Mouse (Mus musculus) kidney, embryonic 16.5 days (tissue): ENCODE results near the gene Insl3. TPM values are rescaled to one million over a fixed set of nuclear protein-coding genes. Genes with fewer than 3 reads are reported as not detected.

Source experiments
- ATAC-seq: fragments of 200-750 bp; cut with Nextera tagmentation; 2 replicates; pipeline ENCODE4 v1.8.0; 2017; ENCODE audit warnings: moderate TSS enrichment; ENCODE audit not compliant: low FRiP score, low TSS enrichment
- H3K27ac ChIP-seq: fragments of 300-500 bp; sonication (generic); 2 replicates; pipeline ENCODE4 v1.5.1; 2014; ENCODE audit warnings: low read length
- H3K27me3 ChIP-seq: fragments of 300-500 bp; sonication (generic); 2 replicates; pipeline ENCODE4 v1.6.1; 2014; ENCODE audit warnings: low read length, control low read depth, mixed read lengths; ENCODE audit not compliant: insufficient read depth
- H3K36me3 ChIP-seq: fragments of 300-500 bp; sonication (generic); 2 replicates; pipeline ENCODE4 v1.6.1; 2014; ENCODE audit warnings: low read length, control low read depth, mixed read lengths; ENCODE audit not compliant: insufficient read depth
- H3K4me1 ChIP-seq: fragments of 300-500 bp; sonication (generic); 2 replicates; pipeline ENCODE4 v1.6.1; 2014; ENCODE audit warnings: low read length, control low read depth, mixed read lengths; ENCODE audit not compliant: insufficient read depth
- H3K4me2 ChIP-seq: fragments of 300-500 bp; sonication (generic); replicated peaks from 2 replicates; pipeline ENCODE4 v1.6.1; 2014; ENCODE audit warnings: low read depth, low read length
- H3K4me3 ChIP-seq: fragments of 300-500 bp; sonication (generic); 2 replicates; pipeline ENCODE4 v1.5.1; 2014; ENCODE audit warnings: mild to moderate bottlenecking, low read length
- H3K9ac ChIP-seq: fragments of 300-500 bp; sonication (generic); replicated peaks from 2 replicates; pipeline ENCODE4 v1.6.1; 2014; ENCODE audit warnings: low read length
- H3K9me3 ChIP-seq: fragments of 300-500 bp; sonication (generic); 2 replicates; pipeline ENCODE4 v1.6.1; 2016; ENCODE audit warnings: low read length, control low read depth
- WGBS: fragments of 180-500 bp; shearing (Covaris S2); extraction: QIAGEN DNeasy Blood & Tissue Kit; methylation state at CpG from one replicate; pipeline ENCODE4 v1.1.7; 2014; 5-methylcytosine and 5-hydroxymethylcytosine counted together
- polyA plus RNA-seq: library from polyadenylated mRNA; unstranded; fragments of >200 nt; fragmentation: Nextera tagmentation; extraction: Ambion mirVana; gene quantifications from 2 replicates; pipeline ENCODE4 v1.2.1, GENCODE M21; 2015

The Insl3 gene
- polyA plus RNA-seq, 1 experiment from 2014 or later = 7.7 TPM

DNA sequence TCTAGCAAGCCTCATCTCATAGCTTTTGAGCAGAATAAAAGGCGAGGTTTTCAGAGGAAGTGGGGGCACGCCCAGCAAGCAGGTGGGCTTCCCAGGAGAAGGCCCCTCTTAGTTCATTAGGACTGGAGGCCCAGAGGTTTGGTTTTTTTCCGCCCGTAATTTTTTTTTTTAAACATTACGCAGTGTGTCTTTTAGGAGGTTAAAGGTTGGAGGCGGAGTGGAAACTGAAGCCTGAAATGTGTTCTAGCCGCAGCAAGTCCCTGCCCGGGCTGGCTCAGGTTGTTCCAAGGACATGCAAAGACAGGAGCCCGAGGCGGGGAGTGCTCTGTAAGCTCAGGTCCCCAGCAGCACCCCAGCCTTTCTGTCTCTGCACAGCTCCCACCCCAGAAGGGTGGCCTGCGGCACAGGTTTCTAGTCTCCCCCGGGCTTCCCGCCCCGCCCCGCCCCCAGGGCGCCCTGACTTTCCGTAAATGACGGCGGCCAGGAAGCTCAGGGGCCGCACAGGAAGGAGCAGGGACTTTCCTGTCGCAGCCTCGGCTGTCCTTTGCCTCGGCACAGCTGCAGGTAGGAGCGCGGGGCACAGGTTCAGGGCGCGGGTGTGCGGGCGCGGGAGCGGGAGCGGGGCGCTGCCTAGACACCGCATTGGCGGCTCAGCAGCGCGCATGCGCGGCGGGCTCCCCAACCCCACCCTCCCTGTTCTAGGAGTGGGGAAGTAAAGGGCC, 12.8 kb upstream of the Insl3 start, which contains the start of gene Jak3:
TSS of gene Jak3 (plus strand) at position 277 of the 722 bp plus-strand sequence.
- peak; percentile 17; the same call in 1 of the 2 replicates for ATAC-seq
- peak within 1 kb of the TSS; percentile 72 for H3K4me3 ChIP-seq
- H3K9me3 ChIP-seq = no peaks in the 10 kb centered on the region
- peak within 1 kb of the TSS; percentile 52 for H3K27ac ChIP-seq
- H3K9ac ChIP-seq = peak within 1 kb of the TSS; percentile 82
- H3K36me3 ChIP-seq = no peaks in the 10 kb centered on the region
- peaks cover 20% of the 10 kb centered on the region for H3K4me1 ChIP-seq
- 3% methylated on average over 39 of the region's 40 CpGs for WGBS
- H3K4me2 ChIP-seq = peak within 1 kb of the TSS; percentile 90
- H3K27me3 ChIP-seq = peaks cover 52% of the 10 kb centered on the region

DNA sequence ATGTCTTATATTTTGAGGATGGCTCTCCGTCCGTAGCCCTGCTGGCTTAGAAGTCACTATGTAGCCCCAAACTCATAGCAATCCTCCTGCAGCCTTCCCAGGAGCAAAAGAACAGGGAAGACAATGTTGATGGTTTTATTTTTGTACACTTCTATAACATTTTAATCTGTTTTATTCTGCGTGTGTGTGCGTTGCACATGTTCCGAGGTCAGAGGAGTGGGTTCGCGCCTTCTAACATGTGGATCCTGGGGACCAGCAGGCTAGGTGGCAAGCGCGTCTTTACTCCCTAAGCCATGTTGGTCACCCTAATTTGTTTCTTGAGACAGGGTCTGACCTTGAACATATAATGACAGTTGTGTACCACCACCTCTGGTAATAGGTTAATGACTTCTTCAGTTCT, 12.2 kb upstream of the Insl3 start:
- WGBS = 63% methylated on average over 9 of the region's 9 CpGs
- Histone ChIP-seq H3K4me3 (peak overlapping the region; percentile 72), H3K9ac (peak overlapping the region; percentile 82), H3K9me3 (no peaks in the 10 kb centered on the region), H3K4me1 (peaks cover 24% of the 10 kb centered on the region), H3K27me3 (peaks cover 58% of the 10 kb centered on the region), H3K4me2 (peak overlapping the region; percentile 90), H3K36me3 (no peaks in the 10 kb centered on the region), H3K27ac (peak overlapping the region; percentile 52)
- no peak for ATAC-seq

DNA sequence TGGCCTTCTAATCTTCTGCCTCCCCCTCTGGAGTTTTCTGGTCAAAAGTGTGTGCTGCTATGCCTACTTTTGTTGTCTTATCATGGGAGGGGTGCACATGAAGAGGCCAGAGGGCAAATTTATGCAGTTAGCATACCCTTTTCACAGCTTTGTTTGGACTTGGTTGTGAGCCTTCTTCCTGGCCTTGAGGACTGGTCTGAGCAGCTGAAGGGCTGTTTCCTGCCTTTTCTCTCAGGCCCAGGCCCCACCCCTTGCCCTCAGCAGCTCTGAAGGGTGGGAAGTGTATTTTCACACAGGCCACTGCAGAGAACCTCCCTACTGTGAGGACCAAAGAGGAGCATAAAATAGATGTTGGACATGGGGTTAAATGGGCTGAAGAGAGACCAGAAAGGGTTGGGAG, 11.5 kb upstream of the Insl3 start:
- no peaks in the 10 kb centered on the region for H3K9me3 ChIP-seq
- H3K4me1 ChIP-seq = peaks cover 26% of the 10 kb centered on the region
- peak overlapping the region; percentile 21; the same call in 1 of the 2 replicates for H3K4me2 ChIP-seq
- ATAC-seq = no peak
- 0 out of 2 replicates have a peak overlapping the region, but pooled peaks have one; percentile 8 for H3K4me3 ChIP-seq
- H3K27ac ChIP-seq = no peak overlapping the region
- peaks cover 65% of the 10 kb centered on the region for H3K27me3 ChIP-seq
- no peak overlapping the region for H3K9ac ChIP-seq
- no peaks in the 10 kb centered on the region for H3K36me3 ChIP-seq

DNA sequence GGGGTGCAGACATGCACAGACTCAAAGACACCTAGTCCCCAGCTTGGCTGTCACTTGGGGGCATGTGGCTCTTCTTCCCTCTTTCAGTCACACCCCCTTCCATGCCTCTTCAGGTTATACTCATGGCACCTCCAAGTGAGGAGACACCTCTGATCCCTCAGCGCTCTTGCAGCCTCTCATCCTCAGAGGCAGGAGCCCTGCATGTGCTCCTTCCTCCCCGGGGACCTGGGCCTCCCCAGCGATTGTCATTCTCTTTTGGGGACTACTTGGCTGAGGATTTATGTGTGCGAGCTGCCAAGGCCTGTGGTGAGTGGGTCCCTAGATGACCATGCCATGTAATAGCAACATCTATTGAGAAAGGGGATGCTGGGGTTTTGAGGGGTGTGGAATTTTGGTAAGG, 10.8 kb upstream of the Insl3 start:
- no peak overlapping the region for H3K4me2 ChIP-seq
- no peak overlapping the region for H3K9ac ChIP-seq
- H3K27me3 ChIP-seq = peaks cover 65% of the 10 kb centered on the region
- H3K27ac ChIP-seq = no peak overlapping the region
- no peak overlapping the region for H3K4me3 ChIP-seq
- H3K9me3 ChIP-seq = no peaks in the 10 kb centered on the region
- no peaks in the 10 kb centered on the region for H3K36me3 ChIP-seq
- ATAC-seq = no peak
- 57% methylated on average over 4 of the region's 4 CpGs for WGBS
- peaks cover 26% of the 10 kb centered on the region for H3K4me1 ChIP-seq

DNA sequence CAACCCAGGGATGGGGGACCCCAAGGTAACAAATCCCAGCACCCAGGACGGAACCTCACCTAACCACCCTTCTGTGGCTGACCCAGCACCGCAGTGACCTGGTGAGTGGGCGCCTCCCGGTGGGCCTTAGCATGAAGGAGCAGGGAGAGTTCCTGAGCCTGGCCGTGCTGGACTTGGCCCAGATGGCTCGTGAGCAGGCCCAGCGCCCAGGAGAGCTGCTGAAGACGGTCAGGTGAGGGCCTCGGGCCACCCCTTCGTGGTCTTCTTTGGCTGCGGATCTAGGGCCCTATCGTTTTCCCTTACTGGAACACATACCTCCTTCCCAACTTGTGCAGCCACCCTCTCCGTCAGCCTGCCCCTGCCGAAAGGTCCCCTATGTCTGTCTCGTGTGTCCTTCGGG, 9.9 kb upstream of the Insl3 start:
- no peak overlapping the region; the same call in 1 of the 2 replicates for H3K9ac ChIP-seq
- WGBS = 25% methylated on average over 16 of the region's 16 CpGs

DNA sequence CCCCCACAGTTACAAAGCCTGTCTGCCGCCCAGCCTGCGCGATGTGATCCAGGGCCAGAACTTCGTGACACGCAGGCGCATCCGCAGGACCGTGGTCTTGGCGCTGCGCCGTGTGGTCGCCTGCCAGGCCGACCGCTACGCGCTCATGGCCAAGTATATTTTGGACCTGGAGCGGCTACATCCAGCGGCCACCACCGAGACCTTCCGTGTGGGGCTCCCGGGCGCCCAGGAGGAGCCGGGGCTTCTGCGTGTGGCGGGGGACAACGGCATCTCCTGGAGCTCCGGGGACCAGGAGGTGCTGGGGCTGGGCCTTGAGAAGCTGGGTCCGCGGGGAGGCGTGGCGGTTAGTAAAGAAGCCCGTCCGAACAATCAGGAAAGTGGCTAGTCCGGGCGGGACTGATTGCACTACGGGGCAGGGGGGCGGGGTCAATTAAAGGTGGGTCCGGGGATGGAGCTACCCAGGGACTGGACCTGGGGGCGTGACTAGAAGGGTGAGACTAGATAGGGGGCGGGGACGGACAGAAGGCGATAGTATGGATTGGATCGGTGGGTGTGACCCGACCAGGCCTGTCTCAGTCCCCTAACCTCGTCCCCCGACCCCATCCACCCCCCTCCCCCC, 9.4 kb upstream of the Insl3 start:
- peaks cover 26% of the 10 kb centered on the region for H3K4me1 ChIP-seq
- no peaks in the 10 kb centered on the region for H3K9me3 ChIP-seq
- WGBS = 10% methylated on average over 43 of the region's 46 CpGs
- H3K4me3 ChIP-seq = peak overlapping the region; percentile 35
- no peak; the same call in 1 of the 2 replicates for ATAC-seq
- H3K4me2 ChIP-seq = peak overlapping the region; percentile 54
- no peaks in the 10 kb centered on the region for H3K36me3 ChIP-seq
- no peak overlapping the region for H3K9ac ChIP-seq
- H3K27me3 ChIP-seq = peaks cover 80% of the 10 kb centered on the region
- no peak overlapping the region for H3K27ac ChIP-seq

More for the DNA sequence above, 9.9 kb upstream of the Insl3 start:
- H3K27ac ChIP-seq = no peak overlapping the region
- H3K9me3 ChIP-seq = no peaks in the 10 kb centered on the region
- no peaks in the 10 kb centered on the region for H3K36me3 ChIP-seq
- peaks cover 74% of the 10 kb centered on the region for H3K27me3 ChIP-seq
- H3K4me1 ChIP-seq = peaks cover 26% of the 10 kb centered on the region
- peak overlapping the region; percentile 54 for H3K4me2 ChIP-seq
- no peak for ATAC-seq
- peak overlapping the region; percentile 35 for H3K4me3 ChIP-seq

DNA sequence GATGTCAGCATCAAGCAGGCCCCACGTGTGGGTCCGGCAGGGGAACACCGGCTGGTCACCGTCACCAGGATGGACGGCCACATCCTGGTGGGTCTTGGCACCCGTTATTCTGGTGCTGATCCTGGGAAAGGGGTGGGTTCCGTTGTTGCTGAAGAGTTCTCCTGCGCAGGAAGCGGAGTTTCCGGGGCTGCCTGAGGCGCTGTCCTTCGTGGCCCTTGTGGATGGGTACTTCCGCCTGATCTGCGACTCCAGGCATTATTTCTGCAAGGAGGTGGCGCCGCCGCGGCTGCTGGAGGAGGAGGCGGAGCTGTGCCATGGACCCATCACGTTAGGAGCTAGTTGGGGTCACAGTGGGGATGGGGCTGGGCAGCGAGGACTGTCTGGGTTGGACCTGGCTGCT, 8.5 kb upstream of the Insl3 start:
- H3K4me3 ChIP-seq = no peak overlapping the region
- H3K36me3 ChIP-seq = no peaks in the 10 kb centered on the region
- no peak overlapping the region for H3K9ac ChIP-seq
- no peak overlapping the region for H3K27ac ChIP-seq
- peaks cover 26% of the 10 kb centered on the region for H3K4me1 ChIP-seq
- 5% methylated on average over 21 of the region's 21 CpGs for WGBS
- H3K4me2 ChIP-seq = peak overlapping the region; percentile 27; the same call in 1 of the 2 replicates
- H3K9me3 ChIP-seq = no peaks in the 10 kb centered on the region
- no peak for ATAC-seq
- peaks cover 87% of the 10 kb centered on the region for H3K27me3 ChIP-seq

DNA sequence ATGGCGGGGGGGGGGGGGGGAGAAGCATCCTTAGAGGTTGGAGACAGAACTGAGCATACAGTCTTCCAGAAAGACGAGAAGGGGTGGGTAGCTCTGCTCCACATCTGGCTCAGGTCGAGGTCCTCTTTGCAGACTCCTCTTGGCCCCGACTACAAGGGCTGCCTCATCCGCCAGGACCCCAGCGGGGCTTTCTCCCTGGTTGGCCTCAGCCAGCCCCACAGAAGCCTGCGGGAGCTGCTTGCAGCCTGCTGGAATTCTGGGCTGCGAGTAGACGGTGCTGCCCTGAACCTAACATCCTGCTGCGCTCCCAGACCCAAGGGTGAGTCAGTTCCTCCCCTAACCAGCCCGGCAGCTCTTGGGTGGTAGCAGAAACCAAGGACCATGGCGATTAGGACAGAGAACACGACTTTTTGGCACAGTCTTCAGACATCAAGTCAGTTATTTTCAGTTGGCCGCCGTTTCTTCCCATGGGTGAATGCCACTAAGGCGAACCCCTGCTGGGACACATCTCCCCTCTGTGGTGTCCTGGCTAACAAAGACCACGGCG, 7.6 kb upstream of the Insl3 start:
- ATAC-seq = no peak
- Histone ChIP-seq H3K27ac (no peak overlapping the region), H3K36me3 (no peaks in the 10 kb centered on the region), H3K9me3 (no peaks in the 10 kb centered on the region), H3K27me3 (peaks cover 93% of the 10 kb centered on the region), H3K9ac (no peak overlapping the region), H3K4me3 (no peak overlapping the region), H3K4me2 (no peak overlapping the region), H3K4me1 (peaks cover 33% of the 10 kb centered on the region)
- 9% methylated on average over 18 of the region's 18 CpGs for WGBS

DNA sequence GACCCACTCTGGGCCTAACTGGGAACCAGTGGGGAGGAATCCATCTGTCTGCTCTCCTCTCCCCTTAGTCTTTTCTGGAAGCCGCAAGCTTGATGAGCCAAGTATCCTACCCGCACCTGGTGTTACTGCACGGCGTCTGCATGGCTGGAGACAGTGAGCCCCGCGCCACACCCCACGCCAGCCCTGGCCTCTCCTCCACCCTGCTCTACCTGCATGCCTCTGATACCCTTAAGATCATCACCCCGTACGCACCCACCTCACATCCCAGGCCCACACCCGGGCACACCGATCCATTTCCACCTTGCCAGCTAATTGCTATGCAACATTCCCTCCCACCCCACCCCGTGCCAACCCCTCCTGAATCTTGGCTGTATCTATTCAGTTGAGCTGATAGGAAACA, 6.2 kb upstream of the Insl3 start:
- H3K4me3 ChIP-seq = no peak overlapping the region
- no peak for ATAC-seq
- H3K4me2 ChIP-seq = no peak overlapping the region
- peaks cover 100% of the 10 kb centered on the region for H3K27me3 ChIP-seq
- H3K36me3 ChIP-seq = no peaks in the 10 kb centered on the region
- peaks cover 37% of the 10 kb centered on the region for H3K4me1 ChIP-seq
- H3K9me3 ChIP-seq = no peaks in the 10 kb centered on the region
- H3K27ac ChIP-seq = no peak overlapping the region
- H3K9ac ChIP-seq = no peak overlapping the region
- WGBS = 61% methylated on average over 12 of the region's 12 CpGs

DNA sequence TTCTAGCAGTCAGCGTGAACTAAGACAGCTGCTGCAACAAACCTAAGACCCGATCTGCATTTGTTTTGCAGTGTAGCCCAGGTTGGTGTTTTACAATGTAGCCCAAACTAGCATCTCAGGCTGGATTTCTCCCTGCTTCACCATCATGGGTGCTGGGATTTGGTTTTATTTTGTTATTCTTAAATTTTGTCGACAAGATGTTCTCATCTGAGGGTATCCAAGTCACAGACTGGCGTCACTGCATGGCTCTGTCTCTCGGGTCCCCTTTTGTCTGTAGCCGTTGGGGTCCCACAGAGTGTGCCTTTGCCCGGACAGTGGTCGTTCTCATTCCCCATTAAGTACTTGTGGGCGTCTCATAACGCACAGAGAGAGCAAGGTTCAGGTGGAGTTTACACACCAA, 4.3 kb upstream of the Insl3 start:
- Histone ChIP-seq H3K9ac (no peak overlapping the region), H3K4me1 (peaks cover 35% of the 10 kb centered on the region), H3K9me3 (no peaks in the 10 kb centered on the region), H3K4me3 (no peak overlapping the region), H3K27ac (no peak overlapping the region), H3K36me3 (no peaks in the 10 kb centered on the region), H3K27me3 (peaks cover 100% of the 10 kb centered on the region), H3K4me2 (no peak overlapping the region)
- 23% methylated on average over 10 of the region's 10 CpGs for whole genome bisulfite sequencing
- no peak for ATAC-seq
